Mouse (Mus musculus): ENCODE results near the gene Hexb. TPM values are rescaled to one million over a fixed set of nuclear protein-coding genes. Genes with fewer than 3 reads are reported as not detected.
A peak's percentile ranks its signal among the peaks of the same experiment; 100 is the strongest.

Hexb gene
- 97.1 and 134 TPM in 2 replicates for polyA plus RNA-seq (2012; rRNA removed)

GRCm38 (mm10) chr13:97197932-97198562 lies at the start of gene Hexb:
Gene Hexb (minus strand): TSS chr13:97198357.
- peaks cover 2% of the 10 kb centered on the region; the same call in 1 of the 2 replicates for H3K36me3 ChIP-seq (ENCODE audit: control insufficient read depth, insufficient read depth, low read length)
- peak within 1 kb of the TSS; percentile 95 for H3K27ac ChIP-seq (ENCODE audit: insufficient read depth, low read length)
- H3K27me3 ChIP-seq (ENCODE audit: control insufficient read depth, insufficient read depth, low read length): no peaks in the 10 kb centered on the region
- peaks cover 2% of the 10 kb centered on the region; the same call in 1 of the 2 replicates for H3K4me1 ChIP-seq (ENCODE audit: control insufficient read depth, insufficient read depth, insufficient read length)
- WGBS: under 1% methylated on average over 45 of the region's 45 CpGs
- TF ChIP-seq CTCF (IDR thresholded peaks at IDR 0.05; ENCODE audit: extremely low read depth, insufficient read depth, insufficient read length, insufficient replicate concordance) (0 out of 2 replicates have a peak, but pooled peaks have one; percentile 7), POLR2A (IDR thresholded peaks at IDR 0.05; ENCODE audit: low read depth, low read length) (0 out of 2 replicates have a peak, but pooled peaks have one; percentile 24)
- peak; percentile 73 to 95 for DNase-seq (ENCODE audit: low read depth in 1 of 2, low spot score in 2 of 2)
- peak within 1 kb of the TSS; percentile 97 for H3K4me3 ChIP-seq (ENCODE audit: extremely low read depth, insufficient read depth, insufficient read length)

DNA sequence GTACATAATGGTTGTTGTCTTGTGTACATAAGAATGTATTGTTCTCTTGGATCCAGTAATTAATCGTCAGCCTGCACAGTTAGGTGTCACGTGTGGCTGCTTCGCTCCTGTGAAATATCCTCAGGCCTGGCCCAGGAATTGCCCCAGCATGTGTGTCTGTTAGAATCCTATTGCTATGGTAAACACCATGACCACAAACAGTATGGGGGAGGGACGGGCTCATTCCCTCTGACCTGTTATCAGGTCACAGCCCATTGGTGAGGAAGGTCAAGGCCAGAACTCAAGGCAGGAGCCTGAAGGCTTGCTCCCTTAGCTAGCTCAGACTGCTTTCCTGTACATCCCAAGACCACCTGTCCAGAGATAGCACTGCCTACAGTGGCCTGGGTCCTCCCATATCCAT lies 49.6 kb upstream of the Hexb start:
- no peaks in the 10 kb centered on the region for H3K27me3 ChIP-seq (ENCODE audit: control insufficient read depth, insufficient read depth, low read length)
- H3K4me3 ChIP-seq (ENCODE audit: extremely low read depth, insufficient read depth, insufficient read length): no peak overlapping the region
- whole genome bisulfite sequencing: 94% methylated on average over 4 of the region's 4 CpGs
- peaks cover 7% of the 10 kb centered on the region for H3K36me3 ChIP-seq (ENCODE audit: control insufficient read depth, insufficient read depth, low read length)
- H3K27ac ChIP-seq (ENCODE audit: insufficient read depth, low read length): no peak overlapping the region
- no peak for DNase-seq (ENCODE audit: low read depth in 1 of 2, low spot score in 2 of 2)
- H3K4me1 ChIP-seq (ENCODE audit: control insufficient read depth, insufficient read depth, insufficient read length): peaks cover 9% of the 10 kb centered on the region; the same call in 1 of the 2 replicates
- TF ChIP-seq POLR2A (IDR thresholded peaks at IDR 0.05; ENCODE audit: low read depth, low read length) (no peak), CTCF (IDR thresholded peaks at IDR 0.05; ENCODE audit: extremely low read depth, insufficient read depth, insufficient read length, insufficient replicate concordance) (no peak)

DNA sequence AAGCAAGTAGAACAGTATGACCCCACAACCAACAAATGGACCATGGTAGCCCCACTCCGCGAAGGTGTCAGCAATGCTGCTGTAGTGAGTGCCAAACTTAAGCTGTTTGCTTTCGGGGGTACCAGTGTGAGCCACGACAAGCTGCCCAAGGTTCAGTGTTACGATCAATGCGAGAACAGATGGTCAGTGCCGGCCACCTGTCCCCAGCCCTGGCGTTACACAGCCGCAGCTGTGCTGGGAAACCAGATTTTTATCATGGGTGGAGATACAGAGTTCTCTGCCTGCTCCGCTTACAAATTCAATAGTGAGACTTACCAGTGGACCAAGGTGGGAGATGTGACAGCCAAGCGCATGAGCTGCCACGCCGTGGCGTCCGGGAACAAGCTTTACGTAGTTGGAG lies 48.1 kb upstream of the Hexb start:
- 96% methylated on average over 16 of the region's 16 CpGs for WGBS
- Histone ChIP-seq H3K27ac (ENCODE audit: insufficient read depth, low read length) (no peak overlapping the region), H3K27me3 (ENCODE audit: control insufficient read depth, insufficient read depth, low read length) (no peaks in the 10 kb centered on the region), H3K4me1 (ENCODE audit: control insufficient read depth, insufficient read depth, insufficient read length) (peaks cover 9% of the 10 kb centered on the region; the same call in 1 of the 2 replicates), H3K4me3 (ENCODE audit: extremely low read depth, insufficient read depth, insufficient read length) (no peak overlapping the region), H3K36me3 (ENCODE audit: control insufficient read depth, insufficient read depth, low read length) (peaks cover 7% of the 10 kb centered on the region)
- TF ChIP-seq POLR2A (IDR thresholded peaks at IDR 0.05; ENCODE audit: low read depth, low read length) (no peak), CTCF (IDR thresholded peaks at IDR 0.05; ENCODE audit: extremely low read depth, insufficient read depth, insufficient read length, insufficient replicate concordance) (no peak)
- no peak for DNase-seq (ENCODE audit: low read depth in 1 of 2, low spot score in 2 of 2)

- DNase-seq (ENCODE audit: low read depth in 1 of 2, low spot score in 2 of 2): no peak
- Histone ChIP-seq H3K4me3 (ENCODE audit: extremely low read depth, insufficient read depth, insufficient read length) (no peak overlapping the region), H3K36me3 (ENCODE audit: control insufficient read depth, insufficient read depth, low read length) (peaks cover 7% of the 10 kb centered on the region), H3K27me3 (ENCODE audit: control insufficient read depth, insufficient read depth, low read length) (no peaks in the 10 kb centered on the region), H3K27ac (ENCODE audit: insufficient read depth, low read length) (no peak overlapping the region), H3K4me1 (ENCODE audit: control insufficient read depth, insufficient read depth, insufficient read length) (peaks cover 9% of the 10 kb centered on the region; the same call in 1 of the 2 replicates)
- TF ChIP-seq CTCF (IDR thresholded peaks at IDR 0.05; ENCODE audit: extremely low read depth, insufficient read depth, insufficient read length, insufficient replicate concordance) (no peak), POLR2A (IDR thresholded peaks at IDR 0.05; ENCODE audit: low read depth, low read length) (no peak)
- WGBS: 90% methylated on average over 12 of the region's 12 CpGs
Measured at GRCm38 (mm10) chr13:97245157-97245556, 47.0 kb upstream of the Hexb start.

GRCm38 (mm10) chr13:97244712-97245105 lies 46.6 kb upstream of the Hexb start:
- Histone ChIP-seq H3K27ac (ENCODE audit: insufficient read depth, low read length) (no peak overlapping the region), H3K4me1 (ENCODE audit: control insufficient read depth, insufficient read depth, insufficient read length) (peaks cover 9% of the 10 kb centered on the region; the same call in 1 of the 2 replicates), H3K27me3 (ENCODE audit: control insufficient read depth, insufficient read depth, low read length) (no peaks in the 10 kb centered on the region), H3K36me3 (ENCODE audit: control insufficient read depth, insufficient read depth, low read length) (peaks cover 7% of the 10 kb centered on the region), H3K4me3 (ENCODE audit: extremely low read depth, insufficient read depth, insufficient read length) (no peak overlapping the region)
- no peak for TF ChIP-seq CTCF (IDR thresholded peaks at IDR 0.05; ENCODE audit: extremely low read depth, insufficient read depth, insufficient read length, insufficient replicate concordance)
- no peak for TF ChIP-seq POLR2A (IDR thresholded peaks at IDR 0.05; ENCODE audit: low read depth, low read length)
- DNase-seq (ENCODE audit: low read depth in 1 of 2, low spot score in 2 of 2): no peak
- 84% methylated on average over 11 of the region's 11 CpGs for WGBS

DNA sequence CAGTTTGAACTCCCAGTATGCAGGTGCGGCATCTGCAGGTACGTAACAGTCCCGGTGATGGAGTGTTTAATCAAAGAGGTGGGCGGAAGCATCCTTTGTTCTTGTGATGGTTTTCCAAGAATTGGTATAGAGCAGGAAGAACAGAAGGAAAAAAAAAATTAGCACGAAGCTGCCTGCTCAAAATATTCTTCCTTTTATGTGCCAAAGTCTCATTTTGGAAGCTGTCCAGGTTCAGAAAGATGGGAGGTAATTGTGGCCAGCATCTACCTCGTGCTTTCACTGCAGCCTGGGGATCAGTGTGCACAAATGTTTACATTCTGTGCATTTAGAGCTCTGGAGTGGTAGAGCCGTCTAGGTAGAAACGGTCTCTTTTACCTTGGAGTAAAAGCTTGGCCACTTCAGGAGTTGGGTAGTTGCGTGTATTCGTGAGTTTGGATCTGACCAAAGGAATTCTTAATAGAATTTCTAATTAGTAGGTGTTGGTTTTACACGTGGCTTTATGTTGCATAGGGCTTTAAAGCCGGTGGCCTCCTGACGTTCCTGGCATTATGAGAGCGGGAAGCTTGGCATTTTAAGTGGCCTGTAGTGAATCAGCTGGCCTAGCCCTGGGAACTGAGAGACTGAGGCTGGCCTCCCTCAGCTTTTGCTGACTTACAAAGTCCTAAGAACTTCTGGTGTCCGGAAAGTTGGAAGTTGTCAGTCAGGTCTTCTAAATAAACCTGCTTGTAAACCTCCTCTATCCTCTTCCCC lies 46.0 kb upstream of the Hexb start:
- Histone ChIP-seq H3K4me3 (ENCODE audit: extremely low read depth, insufficient read depth, insufficient read length) (no peak overlapping the region), H3K27ac (ENCODE audit: insufficient read depth, low read length) (no peak overlapping the region), H3K27me3 (ENCODE audit: control insufficient read depth, insufficient read depth, low read length) (no peaks in the 10 kb centered on the region), H3K4me1 (ENCODE audit: control insufficient read depth, insufficient read depth, insufficient read length) (peaks cover 6% of the 10 kb centered on the region; the same call in 1 of the 2 replicates), H3K36me3 (ENCODE audit: control insufficient read depth, insufficient read depth, low read length) (peaks cover 7% of the 10 kb centered on the region)
- no peak for TF ChIP-seq CTCF (IDR thresholded peaks at IDR 0.05; ENCODE audit: extremely low read depth, insufficient read depth, insufficient read length, insufficient replicate concordance)
- TF ChIP-seq POLR2A (IDR thresholded peaks at IDR 0.05; ENCODE audit: low read depth, low read length): no peak
- 73% methylated on average over 15 of the region's 15 CpGs for WGBS
- DNase-seq (ENCODE audit: low read depth in 1 of 2, low spot score in 2 of 2): no peak

Data from spleen, adult 2 months (tissue).